In the genomic region with DNA sequence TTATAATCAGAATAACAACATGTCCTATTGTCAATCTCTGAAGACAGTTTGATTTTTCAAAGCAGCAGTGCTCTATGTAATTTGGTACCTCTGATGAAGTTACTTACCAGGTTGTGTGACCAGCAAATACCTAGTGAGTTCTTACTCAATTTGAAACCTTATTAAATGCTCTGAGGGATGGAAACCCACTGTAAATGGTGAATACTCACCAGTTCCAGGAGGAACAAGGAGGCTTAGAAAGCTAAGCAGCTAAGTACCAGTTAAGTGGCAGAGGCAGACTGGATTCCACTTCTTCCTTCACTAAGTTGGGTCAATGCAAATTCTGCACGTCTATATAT, we compare ENCODE assay signal across 24 mouse cellular contexts.
A peak's percentile ranks its signal among the peaks of the same experiment; 100 is the strongest.
DNase-seq lines count a peak whose midpoint lies in the region; ATAC-seq and TF ChIP-seq lines count a peak whose summit lies in the region.
"Had no signal": no experiment of that assay in that cellular context is flagged by ENCODE, and none has a peak within 500 bp of the region (broad histone marks: within the 10 kb centered on the region; RNA-seq: fewer than 3 reads in every experiment).

No protein-coding gene starts in this region.

- no peak for TF ChIP-seq EP300 in heart, postnatal 0 days (IDR thresholded peaks at IDR 0.05; ENCODE audit: low read depth)
- no peak for TF ChIP-seq EP300 in liver, postnatal 0 days (IDR thresholded peaks at IDR 0.05; ENCODE audit: low read depth)

- H3K27me3 ChIP-seq in heart, postnatal 0 days (ENCODE audit: control insufficient read depth, insufficient read depth, low read length): no peaks in the 10 kb centered on the region
- H3K27me3 ChIP-seq in heart, embryonic 12.5 days (replicated peaks): no peaks in the 10 kb centered on the region
- no peaks in the 10 kb centered on the region for H3K27me3 ChIP-seq in liver, postnatal 0 days (ENCODE audit: insufficient read depth, low read length)
- H3K27me3 ChIP-seq in small intestine, adult 2 months (ENCODE audit: control insufficient read depth, insufficient read depth, low read length): no peaks in the 10 kb centered on the region
- no peaks in the 10 kb centered on the region for H3K27me3 ChIP-seq in hindbrain, embryonic 16.5 days (replicated peaks; ENCODE audit: control insufficient read depth, insufficient read depth, low read length)
- H3K27me3 ChIP-seq: embryonic facial prominence, embryonic 13.5 days; forebrain, embryonic 15.5 days; hindbrain, embryonic 15.5 days; liver, embryonic 13.5 days; lung, embryonic 15.5 days had no signal

- no peaks in the 10 kb centered on the region for H3K9me3 ChIP-seq in heart, postnatal 0 days (replicated peaks; ENCODE audit: control insufficient read depth, low read length)
- no peaks in the 10 kb centered on the region for H3K9me3 ChIP-seq in heart, embryonic 12.5 days (replicated peaks)
- no peaks in the 10 kb centered on the region for H3K9me3 ChIP-seq in liver, postnatal 0 days (ENCODE audit: low read length)
- H3K9me3 ChIP-seq in hindbrain, embryonic 16.5 days (ENCODE audit: control insufficient read depth, low read length): no peaks in the 10 kb centered on the region
- H3K9me3 ChIP-seq: embryonic facial prominence, embryonic 13.5 days; forebrain, embryonic 10.5 days; forebrain, embryonic 15.5 days; heart, embryonic 10.5 days; hindbrain, embryonic 15.5 days; liver, embryonic 13.5 days; lung, embryonic 15.5 days had no signal

- ATAC-seq in heart, postnatal 0 days (ENCODE audit: insufficient read depth, low read depth): no peak
- no peak for ATAC-seq in heart, embryonic 12.5 days (ENCODE audit: insufficient number of reproducible peaks, low FRiP score)
- ATAC-seq in liver, postnatal 0 days: no peak
- no peak for ATAC-seq in hindbrain, embryonic 16.5 days
- ATAC-seq: forebrain, embryonic 15.5 days had no signal

- no peak for TF ChIP-seq CTCF in heart, postnatal 0 days (IDR thresholded peaks at IDR 0.05; ENCODE audit: low read depth)
- TF ChIP-seq CTCF in liver, postnatal 0 days (IDR thresholded peaks at IDR 0.05; ENCODE audit: low read depth): no peak
- no peak for TF ChIP-seq CTCF in small intestine, adult 2 months (IDR thresholded peaks at IDR 0.05; ENCODE audit: extremely low read depth, insufficient read length, insufficient replicate concordance, low read depth, low read length)

- no peaks in the 10 kb centered on the region for H3K4me1 ChIP-seq in heart, postnatal 0 days (ENCODE audit: control insufficient read depth, insufficient read depth)
- H3K4me1 ChIP-seq in heart, embryonic 12.5 days (replicated peaks): 0 out of 2 replicates have a peak, but pooled peaks cover 3% of the 10 kb centered on the region
- no peaks in the 10 kb centered on the region for H3K4me1 ChIP-seq in liver, postnatal 0 days (ENCODE audit: insufficient read depth)
- H3K4me1 ChIP-seq in brown adipose tissue, adult 24 weeks (ENCODE audit: control insufficient read depth, insufficient read depth, insufficient read length, low read length): peaks cover 3% of the 10 kb centered on the region; the same call in 1 of the 2 replicates
- H3K4me1 ChIP-seq in small intestine, adult 2 months (ENCODE audit: control insufficient read depth, insufficient read depth, insufficient read length, low read length): peaks cover 3% of the 10 kb centered on the region; the same call in 1 of the 2 replicates
- H3K4me1 ChIP-seq in hindbrain, embryonic 16.5 days (ENCODE audit: control insufficient read depth, insufficient read depth, low read depth, low read length): no peaks in the 10 kb centered on the region
- H3K4me1 ChIP-seq: forebrain, embryonic 15.5 days; heart, embryonic 10.5 days; hindbrain, embryonic 15.5 days; liver, embryonic 13.5 days; lung, embryonic 15.5 days had no signal

- peaks cover 62% of the 10 kb centered on the region for H3K36me3 ChIP-seq in heart, postnatal 0 days (replicated peaks; ENCODE audit: control insufficient read depth, insufficient read depth, low read length)
- peaks cover 60% of the 10 kb centered on the region for H3K36me3 ChIP-seq in heart, embryonic 12.5 days
- H3K36me3 ChIP-seq in liver, postnatal 0 days (replicated peaks; ENCODE audit: insufficient read depth, low read length): peaks cover 49% of the 10 kb centered on the region
- H3K36me3 ChIP-seq in small intestine, adult 2 months (ENCODE audit: control insufficient read depth, insufficient read depth, low read length): peaks cover 34% of the 10 kb centered on the region
- H3K36me3 ChIP-seq in hindbrain, embryonic 16.5 days (ENCODE audit: control insufficient read depth, insufficient read depth, low read length): no peaks in the 10 kb centered on the region
- H3K36me3 ChIP-seq: forebrain, embryonic 15.5 days had no signal

- H3K27ac ChIP-seq in heart, postnatal 0 days (ENCODE audit: low read depth): peak overlapping the region; percentile 32; the same call in 1 of the 2 replicates
- H3K27ac ChIP-seq in heart, embryonic 12.5 days (ENCODE audit: poor library complexity, severe bottlenecking): no peak overlapping the region
- peak overlapping the region; percentile 88 for H3K27ac ChIP-seq in liver, postnatal 0 days (ENCODE audit: low read depth)
- peak overlapping the region; percentile 24; the same call in 1 of the 2 replicates for H3K27ac ChIP-seq in brown adipose tissue, adult 24 weeks (replicated peaks; ENCODE audit: low read depth, low read length)
- H3K27ac ChIP-seq in small intestine, adult 2 months (ENCODE audit: insufficient read depth, low read depth, low read length): peak overlapping the region; percentile 41; the same call in 1 of the 2 replicates
- no peak overlapping the region for H3K27ac ChIP-seq in hindbrain, embryonic 16.5 days (ENCODE audit: low read depth, low read length)
- H3K27ac ChIP-seq: embryonic facial prominence, embryonic 13.5 days; forebrain, embryonic 10.5 days; forebrain, embryonic 15.5 days; heart, embryonic 10.5 days; hindbrain, embryonic 15.5 days; liver, embryonic 13.5 days; lung, embryonic 15.5 days had no signal

- DNase-seq in heart, postnatal 0 days (ENCODE audit: low spot score): no peak
- no peak for DNase-seq in liver, postnatal 0 days
- no peak for DNase-seq in liver
- no peak for DNase-seq in urinary bladder, postnatal 36 days (ENCODE audit: low spot score in 2 of 2)
- DNase-seq: adrenal gland, adult 8-10 months; cerebellum, adult 18-20 months; cerebellum, postnatal 10 days; heart, postnatal 10 days; kidney, adult 18-20 months; kidney, postnatal 4 days; layer of hippocampus, adult 9-11 months; liver, embryonic 13.5 days; midbrain, embryonic 14.5 days; thymus, postnatal 14 days had no signal

- TF ChIP-seq POLR2A in small intestine, adult 2 months (IDR thresholded peaks at IDR 0.05; ENCODE audit: low read depth, low read length): no peak

- H3K4me3 ChIP-seq in heart, postnatal 0 days (ENCODE audit: low read depth, low read length): no peak overlapping the region
- no peak overlapping the region for H3K4me3 ChIP-seq in heart, embryonic 12.5 days
- no peak overlapping the region for H3K4me3 ChIP-seq in liver, postnatal 0 days (ENCODE audit: low read depth, low read length)
- H3K4me3 ChIP-seq in brown adipose tissue, adult 24 weeks (ENCODE audit: insufficient read depth, low read depth, low read length): no peak overlapping the region
- no peak overlapping the region for H3K4me3 ChIP-seq in small intestine, adult 2 months (ENCODE audit: low read depth, low read length)
- H3K4me3 ChIP-seq in hindbrain, embryonic 16.5 days (ENCODE audit: low read length): no peak overlapping the region
- H3K4me3 ChIP-seq: embryonic facial prominence, embryonic 13.5 days; forebrain, embryonic 10.5 days; forebrain, embryonic 15.5 days; heart, embryonic 10.5 days; hindbrain, embryonic 15.5 days; liver, embryonic 13.5 days; lung, embryonic 15.5 days had no signal

- no peak overlapping the region for H3K4me2 ChIP-seq in heart, postnatal 0 days (ENCODE audit: low read depth, low read length)
- H3K4me2 ChIP-seq in heart, embryonic 12.5 days: no peak overlapping the region
- H3K4me2 ChIP-seq in liver, postnatal 0 days (ENCODE audit: low read depth, low read length): peak overlapping the region; percentile 19; the same call in 1 of the 2 replicates
- no peak overlapping the region for H3K4me2 ChIP-seq in hindbrain, embryonic 16.5 days (ENCODE audit: low read length)
- H3K4me2 ChIP-seq: embryonic facial prominence, embryonic 13.5 days; forebrain, embryonic 15.5 days; hindbrain, embryonic 15.5 days; liver, embryonic 13.5 days; lung, embryonic 15.5 days had no signal

- H3K9ac ChIP-seq in heart, postnatal 0 days (replicated peaks; ENCODE audit: low read depth, low read length): no peak overlapping the region
- no peak overlapping the region for H3K9ac ChIP-seq in heart, embryonic 12.5 days
- H3K9ac ChIP-seq in liver, postnatal 0 days (replicated peaks): no peak overlapping the region
- H3K9ac ChIP-seq in hindbrain, embryonic 16.5 days (ENCODE audit: low read depth, low read length): no peak overlapping the region
- H3K9ac ChIP-seq: embryonic facial prominence, embryonic 13.5 days; forebrain, embryonic 15.5 days; hindbrain, embryonic 15.5 days; liver, embryonic 13.5 days; lung, embryonic 15.5 days had no signal

- WGBS in heart, postnatal 0 days: 79% methylated on average over 1 of the region's 1 CpGs
- WGBS in heart, embryonic 12.5 days: 83% methylated on average over 1 of the region's 1 CpGs
- 83% methylated on average over 1 of the region's 1 CpGs for WGBS in liver, postnatal 0 days (ENCODE audit: insufficient replicate concordance)
- WGBS in small intestine, adult 2 months: 82% methylated on average over 1 of the region's 1 CpGs
- 82% methylated on average over 1 of the region's 1 CpGs for WGBS in hindbrain, embryonic 16.5 days

Comparison
In these comparisons a context has a peak if more than half of its experiments do, and no peak if none do; other contexts are left out.
1. H3K27ac ChIP-seq: peak in heart, postnatal 0 days (single experiment), liver, postnatal 0 days (single experiment), brown adipose tissue, adult 24 weeks (single experiment) and small intestine, adult 2 months (single experiment); none in heart, embryonic 12.5 days (single experiment) and hindbrain, embryonic 16.5 days (single experiment).